Mouse (Mus musculus): ENCODE data around the gene Steap3. TPM values are rescaled to one million over a fixed set of nuclear protein-coding genes. Genes with fewer than 3 reads are reported as not detected.

Steap3 gene
- polyA plus RNA-seq, 1 experiment from 2014 or later, result 42.6 TPM

GRCm38 (mm10) chr1:120142551-120142950, 130.0 kb downstream of the Steap3 start:
- 69% methylated on average over 5 of the region's 5 CpGs for WGBS (ENCODE audit: insufficient replicate concordance)
- H3K4me3 ChIP-seq (ENCODE audit: low read depth, low read length), result no peak overlapping the region
- ATAC-seq (ENCODE audit: low read depth), result no peak
- no peaks in the 10 kb centered on the region for H3K27me3 ChIP-seq (ENCODE audit: control insufficient read depth, insufficient read depth, low read depth, low read length)
- H3K4me2 ChIP-seq (ENCODE audit: low read depth, low read length), result no peak overlapping the region
- no peak overlapping the region for H3K27ac ChIP-seq (ENCODE audit: low read length)
- H3K4me1 ChIP-seq (ENCODE audit: control insufficient read depth, low read depth, low read length), result no peaks in the 10 kb centered on the region
- no peaks in the 10 kb centered on the region for H3K36me3 ChIP-seq (ENCODE audit: control insufficient read depth, insufficient read depth)
- H3K9ac ChIP-seq (ENCODE audit: low read depth, low read length), result no peak overlapping the region
- no peaks in the 10 kb centered on the region for H3K9me3 ChIP-seq (replicated peaks; ENCODE audit: control insufficient read depth, low read length)

Other genes with a start within 250 kb of the Steap3 start
- 89.2 and 94.7 TPM in 2 replicates for gene Tmem37, start 198.6 kb downstream of the Steap3 start, polyA plus RNA-seq (2015; fragmentation: Nextera tagmentation; extraction: Ambion mirVana)
- gene Dbi, start 151.6 kb downstream of the Steap3 start, polyA plus RNA-seq (2015; fragmentation: Nextera tagmentation; extraction: Ambion mirVana), result 1,140 and 1,165 TPM in 2 replicates
- 4.8 and 6.5 TPM in 2 replicates for gene 3110009E18Rik, start 151.5 kb downstream of the Steap3 start, polyA plus RNA-seq (2015; fragmentation: Nextera tagmentation; extraction: Ambion mirVana)
- gene C1ql2, start 67.9 kb upstream of the Steap3 start, polyA plus RNA-seq (2015; fragmentation: Nextera tagmentation; extraction: Ambion mirVana), result not detected in 2 replicates
- gene Marco, start 232.3 kb upstream of the Steap3 start, polyA plus RNA-seq (2015; fragmentation: Nextera tagmentation; extraction: Ambion mirVana), result 45.2 and 50.8 TPM in 2 replicates